Mouse (Mus musculus): ENCODE results near the gene Gsx1.

DNA sequence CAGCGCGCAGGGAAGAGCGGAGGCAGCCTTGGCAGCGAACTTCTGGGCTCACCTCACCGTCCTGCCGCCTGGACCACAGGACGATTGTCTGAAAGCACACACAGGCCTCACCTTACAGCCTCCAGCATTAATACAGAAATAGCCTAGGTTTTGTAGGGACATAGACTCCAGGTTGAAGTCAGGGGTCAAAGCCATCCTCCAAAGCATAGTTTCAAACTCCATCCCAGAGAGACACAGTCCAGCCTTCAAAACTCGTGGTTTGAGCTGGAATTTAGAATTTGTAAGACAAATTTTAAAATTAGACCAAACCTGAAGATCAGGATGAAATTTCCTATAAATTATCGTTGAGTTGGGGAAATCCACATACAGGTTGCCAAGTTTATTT lies 4.1 kb downstream of the Gsx1 start:
- TF ChIP-seq MAFK (IDR thresholded peaks at IDR 0.05; ENCODE audit: borderline replicate concordance, low read depth, low read length), result no peak
- no peak for TF ChIP-seq POLR2A (IDR thresholded peaks at IDR 0.05; ENCODE audit: control insufficient read depth in 1 of 2, insufficient read depth in 1 of 2, low read depth in 1 of 2, low read length in 2 of 2, poor library complexity in 1 of 2)
- no peak for TF ChIP-seq HCFC1 (IDR thresholded peaks at IDR 0.05; ENCODE audit: low read depth, low read length)
- no peak for TF ChIP-seq ELF1 (IDR thresholded peaks at IDR 0.05; ENCODE audit: low read depth, low read length)
- TF ChIP-seq ZKSCAN1 (IDR thresholded peaks at IDR 0.05; ENCODE audit: low read depth, low read length), result no peak
- TF ChIP-seq TCF12 (IDR thresholded peaks at IDR 0.05; ENCODE audit: low read depth, low read length), result no peak
- TF ChIP-seq CTCF (IDR thresholded peaks at IDR 0.05 in 2 of 3, conservative IDR thresholded peaks at IDR 0.05 in 1 of 3; ENCODE audit: control insufficient read depth in 1 of 3, insufficient read depth in 1 of 3, low read depth in 2 of 3, low read length in 3 of 3, poor library complexity in 1 of 3, severe bottlenecking in 1 of 3), result no peak
- no peak for TF ChIP-seq EP300 (IDR thresholded peaks at IDR 0.05; ENCODE audit: low read depth in 1 of 2, low read length in 2 of 2)
